Mouse (Mus musculus) MEL (cell line): Measurements from ENCODE around the gene Ifi27l2b. TPM values are rescaled to one million over a fixed set of nuclear protein-coding genes. Genes with fewer than 3 reads are reported as not detected.
A peak's percentile ranks its signal among the peaks of the same experiment; 100 is the strongest.

Source experiments
- DNase-seq: peaks from one replicate; pipeline ENCODE4 v3.0.0; 2011; ENCODE audit warnings: low read depth, low spot score
- H3K27ac ChIP-seq: 2 replicates; pipeline ENCODE4 v1.5.1; 2012; ENCODE audit warnings: low read depth, mild to moderate bottlenecking, control low read depth, low read length, moderate library complexity; ENCODE audit not compliant: control insufficient read depth
- H3K27me3 ChIP-seq, 2 experiments: fragments of 150-350 bp in 1 of 2; sonication (generic) in 1 of 2; 2 replicates each; pipeline ENCODE4 v1.6.1; 2012; ENCODE audit warnings: low read length in 2 of 2, mild to moderate bottlenecking in 2 of 2, improper control_type of control experiment in 1 of 2, moderate library complexity in 1 of 2; ENCODE audit not compliant: insufficient read depth in 2 of 2, control insufficient read depth in 1 of 2
- H3K36me3 ChIP-seq, 2 experiments: 2 replicates each; pipeline ENCODE4 v1.6.1; 2012 to 2014; ENCODE audit warnings: low read length in 2 of 2, improper control_type of control experiment in 1 of 2, inconsistent platforms in 1 of 2, mild to moderate bottlenecking in 1 of 2; ENCODE audit not compliant: insufficient read depth in 2 of 2, control insufficient read depth in 1 of 2
- H3K4me1 ChIP-seq, 2 experiments: fragments of 150-350 bp in 1 of 2; sonication (generic) in 1 of 2; 2 replicates each; pipeline ENCODE4 v1.6.1; 2012; ENCODE audit warnings: low read length in 2 of 2, improper control_type of control experiment in 1 of 2, mild to moderate bottlenecking in 1 of 2; ENCODE audit not compliant: insufficient read depth in 2 of 2, control insufficient read depth in 1 of 2
- H3K4me3 ChIP-seq, 2 experiments: fragments of 150-350 bp in 1 of 2; sonication (generic) in 1 of 2; 2 replicates each; pipeline ENCODE4 v1.5.1; 2012; ENCODE audit warnings: low read depth in 2 of 2, low read length in 2 of 2, mild to moderate bottlenecking in 2 of 2, moderate library complexity in 2 of 2, control low read depth in 1 of 2, improper control_type of control experiment in 1 of 2; ENCODE audit not compliant: control insufficient read depth in 1 of 2, insufficient read depth in 1 of 2
- H3K79me2 ChIP-seq: 2 replicates; pipeline ENCODE4 v1.6.1; 2012; ENCODE audit warnings: mild to moderate bottlenecking, low read length, moderate library complexity; ENCODE audit not compliant: control insufficient read depth, poor library complexity, insufficient read depth
- H3K9ac ChIP-seq: 2 replicates; pipeline ENCODE4 v1.6.1; 2012; ENCODE audit warnings: low read depth, mild to moderate bottlenecking, control low read depth, low read length, moderate library complexity; ENCODE audit not compliant: control insufficient read depth, poor library complexity, severe bottlenecking
- H3K9me3 ChIP-seq: fragments of 150-350 bp; sonication (generic); replicated peaks from 2 replicates; pipeline ENCODE4 v1.6.1; 2012; ENCODE audit warnings: mild to moderate bottlenecking, low read length, improper control_type of control experiment, moderate library complexity; ENCODE audit not compliant: insufficient read depth
- CHD1 ChIP-seq: IDR thresholded peaks from 2 replicates; pipeline ENCODE4 v1.6.1; 2012; ENCODE audit warnings: low read depth, mild to moderate bottlenecking, inconsistent platforms, low read length, improper control_type of control experiment
- CTCF ChIP-seq, 3 experiments: IDR thresholded peaks in 2 of 3; conservative IDR thresholded peaks in 1 of 3; 2 replicates each; pipeline ENCODE4 v1.5.1; 2011 to 2012; ENCODE audit warnings: low read length in 3 of 3, low read depth in 2 of 3, mild to moderate bottlenecking in 2 of 3, improper control_type of control experiment in 1 of 3, inconsistent platforms in 1 of 3, mixed read lengths in 1 of 3, moderate library complexity in 1 of 3; ENCODE audit not compliant: control insufficient read depth in 1 of 3, insufficient read depth in 1 of 3, poor library complexity in 1 of 3, severe bottlenecking in 1 of 3
- E2F4 ChIP-seq: IDR thresholded peaks from 2 replicates; pipeline ENCODE4 v1.6.1; 2011; ENCODE audit warnings: low read depth, low read length, improper control_type of control experiment, borderline replicate concordance
- ELF1 ChIP-seq: IDR thresholded peaks from 2 replicates; pipeline ENCODE4 v1.6.1; 2014; ENCODE audit warnings: low read depth, mild to moderate bottlenecking, inconsistent platforms, low read length, improper control_type of control experiment, moderate library complexity
- EP300 ChIP-seq, 2 experiments: IDR thresholded peaks; 2 replicates each; pipeline ENCODE4 v1.6.1; 2011; ENCODE audit warnings: improper control_type of control experiment in 2 of 2, low read length in 2 of 2, low read depth in 1 of 2, mild to moderate bottlenecking in 1 of 2
- ETS1 ChIP-seq: IDR thresholded peaks from 2 replicates; pipeline ENCODE4 v1.6.1; 2012; ENCODE audit warnings: low read depth, mild to moderate bottlenecking, inconsistent platforms, low read length, improper control_type of control experiment, moderate library complexity
- GABPA ChIP-seq: IDR thresholded peaks from 2 replicates; pipeline ENCODE4 v1.6.1; 2012; ENCODE audit warnings: low read depth, mild to moderate bottlenecking, inconsistent platforms, low read length, improper control_type of control experiment, moderate library complexity
- HCFC1 ChIP-seq: IDR thresholded peaks from 2 replicates; pipeline ENCODE4 v1.6.1; 2012; ENCODE audit warnings: low read depth, mild to moderate bottlenecking, inconsistent platforms, low read length, improper control_type of control experiment, moderate library complexity
- JUND ChIP-seq: IDR thresholded peaks from 2 replicates; pipeline ENCODE4 v1.6.1; 2011; ENCODE audit warnings: low read depth, mild to moderate bottlenecking, improper control_type of control experiment, low read length
- MAFK ChIP-seq: IDR thresholded peaks from 2 replicates; pipeline ENCODE4 v1.6.1; 2011; ENCODE audit warnings: low read depth, mild to moderate bottlenecking, low read length, improper control_type of control experiment, borderline replicate concordance
- MAX ChIP-seq: IDR thresholded peaks from 2 replicates; pipeline ENCODE4 v1.6.1; 2011; ENCODE audit warnings: low read length, improper control_type of control experiment
- MAZ ChIP-seq: IDR thresholded peaks from 2 replicates; pipeline ENCODE4 v1.6.1; 2012; ENCODE audit warnings: low read depth, mild to moderate bottlenecking, inconsistent platforms, low read length, improper control_type of control experiment
- MXI1 ChIP-seq: IDR thresholded peaks from 2 replicates; pipeline ENCODE4 v1.6.1; 2011; ENCODE audit warnings: mild to moderate bottlenecking, low read depth, low read length, improper control_type of control experiment
- NELFE ChIP-seq: IDR thresholded peaks from 2 replicates; pipeline ENCODE4 v1.6.1; 2011; ENCODE audit warnings: low read depth, low read length, improper control_type of control experiment
- NRF1 ChIP-seq: IDR thresholded peaks from 2 replicates; pipeline ENCODE4 v1.6.1; 2014; ENCODE audit warnings: low read depth, mild to moderate bottlenecking, inconsistent platforms, low read length, improper control_type of control experiment, moderate library complexity; ENCODE audit not compliant: poor library complexity, insufficient read depth, severe bottlenecking
- POLR2A ChIP-seq, 2 experiments: IDR thresholded peaks; 2 replicates each; pipeline ENCODE4 v1.6.1; 2011 to 2012; ENCODE audit warnings: low read length in 2 of 2, mild to moderate bottlenecking in 2 of 2, control low read depth in 1 of 2, improper control_type of control experiment in 1 of 2, low read depth in 1 of 2, moderate library complexity in 1 of 2; ENCODE audit not compliant: control insufficient read depth in 1 of 2, insufficient read depth in 1 of 2, poor library complexity in 1 of 2
- POLR2AphosphoS2 ChIP-seq: IDR thresholded peaks from 2 replicates; pipeline ENCODE4 v1.6.1; 2011; ENCODE audit warnings: low read length, improper control_type of control experiment
- POLR2AphosphoS5 ChIP-seq: IDR thresholded peaks from 2 replicates; pipeline ENCODE4 v1.6.1; 2012; ENCODE audit warnings: low read depth, borderline replicate concordance, mild to moderate bottlenecking, inconsistent platforms, low read length, moderate library complexity, mixed read lengths
- RCOR1 ChIP-seq: IDR thresholded peaks from 2 replicates; pipeline ENCODE4 v1.6.1; 2012; ENCODE audit warnings: low read depth, mild to moderate bottlenecking, inconsistent platforms, low read length, improper control_type of control experiment
- SIN3A ChIP-seq: IDR thresholded peaks from 2 replicates; pipeline ENCODE4 v1.6.1; 2012; ENCODE audit warnings: low read length, improper control_type of control experiment, inconsistent platforms
- SMC3 ChIP-seq: IDR thresholded peaks from 2 replicates; pipeline ENCODE4 v1.6.1; 2011; ENCODE audit warnings: low read depth, low read length, improper control_type of control experiment
- TAL1 ChIP-seq: IDR thresholded peaks from 2 replicates; pipeline ENCODE4 v1.6.1; 2012; ENCODE audit warnings: mild to moderate bottlenecking, inconsistent platforms, low read length, moderate library complexity, mixed read lengths
- TBP ChIP-seq: IDR thresholded peaks from 2 replicates; pipeline ENCODE4 v1.8.0; 2011; ENCODE audit warnings: low read depth, low read length, improper control_type of control experiment
- TCF12 ChIP-seq: IDR thresholded peaks from 2 replicates; pipeline ENCODE4 v1.6.1; 2014; ENCODE audit warnings: low read depth, mild to moderate bottlenecking, inconsistent platforms, low read length, improper control_type of control experiment, moderate library complexity
- USF1 ChIP-seq: IDR thresholded peaks from 2 replicates; pipeline ENCODE4 v1.6.1; 2014; ENCODE audit warnings: low read depth, mild to moderate bottlenecking, inconsistent platforms, low read length, improper control_type of control experiment, moderate library complexity
- USF2 ChIP-seq, 2 experiments: IDR thresholded peaks; 2 replicates each; pipeline ENCODE4 v1.6.1; 2011 to 2012; ENCODE audit warnings: improper control_type of control experiment in 2 of 2, low read length in 2 of 2, borderline replicate concordance in 1 of 2, inconsistent platforms in 1 of 2, low read depth in 1 of 2, mild to moderate bottlenecking in 1 of 2; ENCODE audit not compliant: insufficient read depth in 1 of 2
- ZC3H11A ChIP-seq: IDR thresholded peaks from 2 replicates; pipeline ENCODE4 v1.6.1; 2012; ENCODE audit warnings: low read depth, mild to moderate bottlenecking, inconsistent platforms, low read length, improper control_type of control experiment
- ZMIZ1 ChIP-seq: IDR thresholded peaks from 2 replicates; pipeline ENCODE4 v1.6.1; 2012; ENCODE audit warnings: low read depth, mild to moderate bottlenecking, inconsistent platforms, low read length, improper control_type of control experiment, moderate library complexity
- ZNF384 ChIP-seq: IDR thresholded peaks from 2 replicates; pipeline ENCODE4 v1.6.1; 2012; ENCODE audit warnings: low read depth, mild to moderate bottlenecking, inconsistent platforms, low read length, improper control_type of control experiment
- polyA plus RNA-seq, 2 experiments: library from polyadenylated mRNA; stranded (reverse) in 1 of 2; unstranded in 1 of 2; fragments of >175 nt in 1 of 2; fragments of >200 nt in 1 of 2; gene quantifications; 2 replicates each; pipeline versions ENCODE4 v1.2.1 to v1.2.4; 2012; ENCODE audit warnings: low replicate concordance in 2 of 2, low read depth in 1 of 2; ENCODE audit not compliant: insufficient read length in 2 of 2, insufficient read depth in 1 of 2, missing spikeins in 1 of 2
- total RNA-seq: library from RNA; depleted of rRNA; stranded (reverse); fragments of 300-350 nt; gene quantifications from 2 replicates; pipeline ENCODE4 v1.2.3, GENCODE M21; 2012

The Ifi27l2b gene
- total and polyA plus RNA-seq, 3 experiments: 0.07 TPM; not detected in 2

- Histone ChIP-seq H3K36me3 (peaks cover 0 to 5% of the 10 kb centered on the region in 2 experiments; a peak in 3 of 4 replicates), H3K4me1 (peaks cover 3 to 14% of the 10 kb centered on the region in 2 experiments; a peak in 3 of 4 replicates), H3K9me3 (no peaks in the 10 kb centered on the region), H3K4me3 (peak overlapping the region; percentile 69 to 79)
- TF ChIP-seq TAL1 (no peak), ZMIZ1 (no peak), EP300 (IDR thresholded peaks at IDR 0.05; ENCODE audit: low read depth in 1 of 2, low read length in 2 of 2) (no peak), CTCF (IDR thresholded peaks at IDR 0.05 in 2 of 3, conservative IDR thresholded peaks at IDR 0.05 in 1 of 3; ENCODE audit: control insufficient read depth in 1 of 3, insufficient read depth in 1 of 3, low read depth in 2 of 3, low read length in 3 of 3, poor library complexity in 1 of 3, severe bottlenecking in 1 of 3) (no peak), SMC3 (no peak), TBP (no peak), GABPA (no peak), ZC3H11A (no peak), E2F4 (no peak), ZNF384 (no peak), RCOR1 (no peak)
- TF ChIP-seq, all 39 proteins: peak for 0
- Histone ChIP-seq H3K79me2 (no peaks in the 10 kb centered on the region), H3K27ac (peak overlapping the region; percentile 87), H3K9ac (peak overlapping the region; percentile 81), H3K27me3 (no peaks in the 10 kb centered on the region)
- no peak for DNase-seq
These were observed 22.2 kb downstream of the Ifi27l2b start for GRCm38 (mm10) chr12:103434861-103435260.

DNA sequence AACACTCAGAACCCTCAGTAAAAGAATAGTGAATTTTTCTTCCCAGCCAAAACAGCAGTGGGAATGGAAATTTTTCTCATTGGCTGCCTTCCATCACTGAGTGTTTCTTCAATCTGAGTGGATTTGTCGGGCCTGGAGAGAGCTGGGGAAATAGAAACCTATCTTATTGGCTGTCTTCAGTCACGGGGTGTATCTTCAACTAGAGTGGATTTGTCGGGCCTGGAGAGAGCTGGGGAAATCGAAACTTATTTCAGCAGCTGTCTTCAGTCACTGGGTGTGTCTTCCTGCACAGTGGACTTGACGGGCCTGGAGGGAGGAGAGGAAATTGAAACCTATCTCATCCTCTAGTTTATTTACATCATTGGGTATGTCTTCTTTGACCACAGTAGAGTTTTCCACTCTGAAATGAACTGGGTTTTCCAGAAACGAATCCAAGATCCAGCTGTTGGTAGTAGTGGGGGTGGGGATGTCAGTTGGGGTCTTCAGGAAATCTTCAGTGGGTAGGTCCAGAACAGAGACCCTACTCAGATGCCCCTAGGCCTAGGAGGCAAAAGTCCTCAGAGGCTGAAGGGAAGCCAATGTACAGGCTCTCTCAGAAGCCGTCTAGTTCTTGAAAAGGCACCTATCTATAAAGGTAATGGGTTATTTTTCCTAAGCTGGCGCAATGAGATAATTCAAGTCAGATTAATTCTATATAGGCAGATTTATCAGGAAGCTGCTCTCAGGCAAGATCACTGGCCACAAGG lies 22.9 kb downstream of the Ifi27l2b start, which contains the start of gene Ifi27:
Gene Ifi27 (plus strand): TSS at position 226 of the 746 bp plus-strand sequence.
- DNase-seq: peak; percentile 92
- H3K4me3 ChIP-seq: peak within 1 kb of the TSS; percentile 69 to 79
- peaks cover 0 to 5% of the 10 kb centered on the region in 2 experiments; a peak in 3 of 4 replicates for H3K36me3 ChIP-seq
- H3K79me2 ChIP-seq: no peaks in the 10 kb centered on the region
- H3K4me1 ChIP-seq: peaks cover 3 to 14% of the 10 kb centered on the region in 2 experiments; a peak in 3 of 4 replicates
- no peaks in the 10 kb centered on the region for H3K9me3 ChIP-seq
- H3K27me3 ChIP-seq: no peaks in the 10 kb centered on the region
- peak within 1 kb of the TSS; percentile 87 for H3K27ac ChIP-seq
- peak within 1 kb of the TSS; percentile 81 for H3K9ac ChIP-seq
- TF ChIP-seq NELFE (peak; percentile 71), E2F4 (no peak), MXI1 (peak; percentile 71), USF1 (peak; percentile 99), ETS1 (peak; percentile 90), USF2 (IDR thresholded peaks at IDR 0.05; ENCODE audit: borderline replicate concordance in 1 of 2, insufficient read depth in 1 of 2, low read depth in 1 of 2, low read length in 2 of 2) (peak; percentile 55 to 95), SIN3A (peak; percentile 92), POLR2AphosphoS5 (no peak; the same call in 1 of the 2 replicates), ZNF384 (no peak), HCFC1 (peak; percentile 84), POLR2A (IDR thresholded peaks at IDR 0.05; ENCODE audit: control insufficient read depth in 1 of 2, insufficient read depth in 1 of 2, low read depth in 1 of 2, low read length in 2 of 2, poor library complexity in 1 of 2) (peak in 1 of 2 experiments; percentile 66; a peak in 2 of 4 replicates), MAZ (no peak), CHD1 (no peak), ELF1 (peak; percentile 68), NRF1 (no peak), TCF12 (peak; percentile 42; the same call in 1 of the 2 replicates), SMC3 (no peak), POLR2AphosphoS2 (peak; percentile 49; the same call in 1 of the 2 replicates), RCOR1 (no peak), MAFK (no peak), JUND (no peak), TBP (peak; percentile 80), MAX (peak; percentile 85)
